Mouse (Mus musculus) midbrain, embryonic 15.5 days (tissue): ENCODE measurements around the gene Frmd4b. TPM values are rescaled to one million over a fixed set of nuclear protein-coding genes. Genes with fewer than 3 reads are reported as not detected.

ENCODE experiments used
- ATAC-seq: fragments of 200-750 bp; cut with Nextera tagmentation; replicated peaks from 2 replicates; pipeline ENCODE4 v1.8.0; 2017; ENCODE audit warnings: moderate TSS enrichment
- H3K27ac ChIP-seq: fragments of 300-500 bp; sonication (generic); 2 replicates; pipeline ENCODE4 v1.5.1; 2015; ENCODE audit warnings: mild to moderate bottlenecking, inconsistent platforms
- H3K27me3 ChIP-seq: fragments of 300-500 bp; sonication (generic); replicated peaks from 2 replicates; pipeline ENCODE4 v1.6.1; 2015; ENCODE audit warnings: inconsistent platforms
- H3K36me3 ChIP-seq: fragments of 300-500 bp; sonication (generic); replicated peaks from 2 replicates; pipeline ENCODE4 v1.6.1; 2015; ENCODE audit warnings: inconsistent platforms
- H3K4me1 ChIP-seq: fragments of 300-500 bp; sonication (generic); 2 replicates; pipeline ENCODE4 v1.6.1; 2015; ENCODE audit warnings: inconsistent platforms
- H3K4me2 ChIP-seq: fragments of 300-500 bp; sonication (generic); 2 replicates; pipeline ENCODE4 v1.6.1; 2015; ENCODE audit warnings: inconsistent platforms, mild to moderate bottlenecking, moderate library complexity
- H3K4me3 ChIP-seq: fragments of 300-500 bp; sonication (generic); 2 replicates; pipeline ENCODE4 v1.5.1; 2015; ENCODE audit warnings: mild to moderate bottlenecking, inconsistent platforms
- H3K9ac ChIP-seq: fragments of 300-500 bp; sonication (generic); 2 replicates; pipeline ENCODE4 v1.6.1; 2015; ENCODE audit warnings: mild to moderate bottlenecking, inconsistent platforms
- H3K9me3 ChIP-seq: fragments of 300-500 bp; sonication (generic); 2 replicates; pipeline ENCODE4 v1.6.1; 2016; ENCODE audit warnings: inconsistent platforms
- WGBS: fragments of 180-500 bp; shearing (Covaris S2); methylation state at CpG from one replicate; pipeline ENCODE4 v1.1.7; 2015; ENCODE audit warnings: mixed read lengths; 5-methylcytosine and 5-hydroxymethylcytosine counted together
- polyA plus RNA-seq: library from polyadenylated mRNA; unstranded; fragments of >200 nt; fragmentation: Nextera tagmentation; extraction: Ambion mirVana; gene quantifications from 2 replicates; pipeline ENCODE4 v1.2.1, GENCODE M21; 2015

Frmd4b gene
- polyA plus RNA-seq, 1 experiment from 2014 or later, result 19.9 TPM

GRCm38 (mm10) chr6:97295416-97295815 is 321.9 kb downstream of the Frmd4b start:
- no peak overlapping the region for H3K4me2 ChIP-seq
- no peaks in the 10 kb centered on the region for H3K9me3 ChIP-seq
- 92% methylated on average over 9 of the region's 9 CpGs for WGBS
- H3K27ac ChIP-seq, result no peak overlapping the region
- no peaks in the 10 kb centered on the region for H3K27me3 ChIP-seq
- H3K36me3 ChIP-seq, result peaks cover 21% of the 10 kb centered on the region; the same call in 1 of the 2 replicates
- no peak overlapping the region for H3K4me3 ChIP-seq
- no peak for ATAC-seq
- no peaks in the 10 kb centered on the region for H3K4me1 ChIP-seq
- H3K9ac ChIP-seq, result no peak overlapping the region

GRCm38 (mm10) chr6:97293667-97294569 is 323.4 kb downstream of the Frmd4b start:
- Histone ChIP-seq H3K27ac (no peak overlapping the region), H3K36me3 (peaks cover 21% of the 10 kb centered on the region; the same call in 1 of the 2 replicates), H3K4me3 (no peak overlapping the region), H3K9me3 (no peaks in the 10 kb centered on the region), H3K9ac (no peak overlapping the region), H3K4me1 (no peaks in the 10 kb centered on the region), H3K27me3 (no peaks in the 10 kb centered on the region), H3K4me2 (no peak overlapping the region)
- 95% methylated on average over 12 of the region's 12 CpGs for WGBS
- ATAC-seq, result no peak

GRCm38 (mm10) chr6:97292894-97293293 is 324.4 kb downstream of the Frmd4b start:
- no peak for ATAC-seq

DNA sequence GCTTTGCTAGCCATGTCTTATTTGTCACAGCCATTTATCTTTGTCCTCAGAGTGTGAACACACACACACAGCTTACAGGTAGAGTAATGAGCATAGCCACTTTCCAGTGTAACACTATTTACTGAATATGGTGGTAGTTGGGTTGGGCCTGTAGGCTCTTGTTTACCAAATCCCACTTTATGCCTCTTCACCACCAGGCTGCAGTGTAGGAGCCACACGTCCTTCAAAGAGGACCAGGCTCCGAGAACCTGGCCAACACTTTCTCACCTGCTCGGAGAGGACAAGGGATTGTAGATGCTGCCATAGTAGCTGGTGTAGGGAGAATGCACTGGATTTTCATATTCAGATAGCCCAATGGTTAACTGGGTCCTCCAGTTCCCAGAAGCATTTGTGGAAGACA is 325.2 kb downstream of the Frmd4b start:
- 95% methylated on average over 3 of the region's 3 CpGs for WGBS
- no peak for ATAC-seq
- H3K27me3 ChIP-seq, result no peaks in the 10 kb centered on the region

More at GRCm38 (mm10) chr6:97292894-97293293, 324.4 kb downstream of the Frmd4b start:
- Histone ChIP-seq H3K9me3 (no peaks in the 10 kb centered on the region), H3K27me3 (no peaks in the 10 kb centered on the region), H3K27ac (no peak overlapping the region), H3K4me2 (no peak overlapping the region), H3K9ac (no peak overlapping the region), H3K4me3 (no peak overlapping the region), H3K36me3 (peaks cover 21% of the 10 kb centered on the region; the same call in 1 of the 2 replicates), H3K4me1 (no peaks in the 10 kb centered on the region)
- WGBS, result 88% methylated on average over 5 of the region's 5 CpGs

GRCm38 (mm10) chr6:97291159-97291908 is 326.0 kb downstream of the Frmd4b start:
- WGBS, result 63% methylated on average over 21 of the region's 21 CpGs
- Histone ChIP-seq H3K4me1 (no peaks in the 10 kb centered on the region), H3K27me3 (no peaks in the 10 kb centered on the region), H3K4me3 (no peak overlapping the region), H3K36me3 (peaks cover 16% of the 10 kb centered on the region; the same call in 1 of the 2 replicates), H3K9ac (no peak overlapping the region), H3K4me2 (no peak overlapping the region), H3K9me3 (no peaks in the 10 kb centered on the region), H3K27ac (no peak overlapping the region)
- no peak for ATAC-seq

More for the DNA sequence above, 325.2 kb downstream of the Frmd4b start:
- Histone ChIP-seq H3K9ac (no peak overlapping the region), H3K9me3 (no peaks in the 10 kb centered on the region), H3K36me3 (peaks cover 21% of the 10 kb centered on the region; the same call in 1 of the 2 replicates), H3K4me1 (no peaks in the 10 kb centered on the region), H3K4me3 (no peak overlapping the region), H3K27ac (no peak overlapping the region), H3K4me2 (no peak overlapping the region)

- Histone ChIP-seq H3K4me1 (no peaks in the 10 kb centered on the region), H3K4me3 (no peak overlapping the region), H3K4me2 (no peak overlapping the region), H3K27ac (no peak overlapping the region), H3K27me3 (no peaks in the 10 kb centered on the region), H3K9ac (no peak overlapping the region), H3K9me3 (no peaks in the 10 kb centered on the region), H3K36me3 (peaks cover 13% of the 10 kb centered on the region; the same call in 1 of the 2 replicates)
- 63% methylated on average over 3 of the region's 3 CpGs for WGBS
- ATAC-seq, result no peak
Observed at GRCm38 (mm10) chr6:97290687-97291086, 326.7 kb downstream of the Frmd4b start.

- 93% methylated on average over 4 of the region's 4 CpGs for WGBS
- Histone ChIP-seq H3K4me3 (no peak overlapping the region), H3K9ac (no peak overlapping the region), H3K9me3 (no peaks in the 10 kb centered on the region), H3K27me3 (no peaks in the 10 kb centered on the region), H3K4me1 (no peaks in the 10 kb centered on the region), H3K4me2 (no peak overlapping the region), H3K27ac (no peak overlapping the region), H3K36me3 (0 out of 2 replicates have a peak, but pooled peaks cover 5% of the 10 kb centered on the region)
- no peak for ATAC-seq
Observed at GRCm38 (mm10) chr6:97289838-97290237, 327.5 kb downstream of the Frmd4b start.

- Histone ChIP-seq H3K27ac (no peak overlapping the region), H3K9me3 (no peaks in the 10 kb centered on the region), H3K36me3 (0 out of 2 replicates have a peak, but pooled peaks cover under 1% of the 10 kb centered on the region), H3K9ac (no peak overlapping the region), H3K4me3 (no peak overlapping the region), H3K4me1 (no peaks in the 10 kb centered on the region), H3K4me2 (no peak overlapping the region), H3K27me3 (no peaks in the 10 kb centered on the region)
- 79% methylated on average over 10 of the region's 10 CpGs for WGBS
- no peak for ATAC-seq
Observed at GRCm38 (mm10) chr6:97289316-97289820, 328.0 kb downstream of the Frmd4b start.

DNA sequence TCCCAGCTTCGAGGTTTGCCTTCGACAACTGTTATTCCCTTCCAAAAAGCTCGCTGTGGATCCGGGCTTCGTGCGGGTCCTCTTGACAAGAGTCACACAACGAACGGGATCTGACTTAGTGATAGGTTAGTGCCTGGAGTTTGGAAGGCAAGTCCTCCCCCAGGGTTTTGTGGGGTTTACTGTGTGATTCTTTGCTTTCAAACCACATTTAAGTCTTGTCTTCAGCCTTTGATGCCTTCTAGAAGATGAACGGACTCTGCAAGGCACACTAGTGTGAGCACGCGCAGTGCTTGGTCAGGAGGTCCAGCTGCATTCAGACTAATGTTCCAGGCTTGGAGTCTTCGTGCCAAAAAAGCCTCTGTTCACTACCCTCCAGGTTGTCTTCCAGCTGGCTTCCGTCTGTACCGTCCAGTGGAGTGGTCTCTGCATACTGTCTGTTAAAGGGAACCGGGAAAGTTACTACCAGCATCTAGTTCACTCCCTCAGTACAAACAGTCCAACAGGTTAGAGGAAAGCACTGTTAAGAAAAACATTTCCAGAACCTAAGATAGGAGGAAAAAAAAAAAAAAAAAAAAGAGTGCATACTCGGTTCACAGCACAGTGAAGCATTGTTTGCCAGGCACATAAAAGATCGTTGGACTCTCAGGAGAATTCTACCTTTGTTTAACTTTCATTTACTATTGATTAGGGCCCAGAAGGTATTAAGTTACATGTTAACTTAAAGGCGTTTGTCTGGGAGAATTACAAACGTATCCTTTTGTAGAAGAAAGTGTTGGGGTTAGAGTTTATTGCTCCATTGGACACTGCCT is 329.1 kb downstream of the Frmd4b start:
- H3K4me1 ChIP-seq, result no peaks in the 10 kb centered on the region
- H3K27me3 ChIP-seq, result no peaks in the 10 kb centered on the region
- no peak overlapping the region for H3K4me2 ChIP-seq
- no peak overlapping the region for H3K27ac ChIP-seq
- H3K9ac ChIP-seq, result no peak overlapping the region
- H3K36me3 ChIP-seq, result no peaks in the 10 kb centered on the region
- WGBS, result 86% methylated on average over 19 of the region's 19 CpGs
- no peak overlapping the region for H3K4me3 ChIP-seq
- no peak for ATAC-seq
- H3K9me3 ChIP-seq, result no peaks in the 10 kb centered on the region

DNA sequence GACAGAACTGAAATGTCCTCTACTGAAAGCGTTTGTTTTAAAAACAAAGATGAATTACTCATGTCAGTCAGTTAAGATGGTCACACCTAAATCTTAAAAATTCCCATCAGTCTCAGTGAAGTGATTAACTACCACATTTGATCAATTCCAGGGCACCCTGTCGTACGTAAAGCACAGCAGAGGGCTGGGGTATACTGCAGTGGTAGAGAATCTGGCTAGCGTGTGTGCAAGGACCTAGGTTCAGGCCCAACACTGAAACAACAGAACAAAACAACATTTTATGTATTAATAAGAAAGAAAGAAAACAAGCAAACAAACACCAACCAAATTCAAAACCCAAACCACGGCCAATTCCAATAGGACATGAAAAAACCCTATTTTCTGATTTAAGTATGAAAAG is 331.0 kb downstream of the Frmd4b start:
- Histone ChIP-seq H3K9me3 (no peaks in the 10 kb centered on the region), H3K27me3 (no peaks in the 10 kb centered on the region), H3K9ac (no peak overlapping the region), H3K27ac (no peak overlapping the region), H3K4me3 (no peak overlapping the region), H3K4me2 (no peak overlapping the region), H3K4me1 (no peaks in the 10 kb centered on the region), H3K36me3 (no peaks in the 10 kb centered on the region)
- no peak for ATAC-seq
- WGBS, result 97% methylated on average over 5 of the region's 5 CpGs

DNA sequence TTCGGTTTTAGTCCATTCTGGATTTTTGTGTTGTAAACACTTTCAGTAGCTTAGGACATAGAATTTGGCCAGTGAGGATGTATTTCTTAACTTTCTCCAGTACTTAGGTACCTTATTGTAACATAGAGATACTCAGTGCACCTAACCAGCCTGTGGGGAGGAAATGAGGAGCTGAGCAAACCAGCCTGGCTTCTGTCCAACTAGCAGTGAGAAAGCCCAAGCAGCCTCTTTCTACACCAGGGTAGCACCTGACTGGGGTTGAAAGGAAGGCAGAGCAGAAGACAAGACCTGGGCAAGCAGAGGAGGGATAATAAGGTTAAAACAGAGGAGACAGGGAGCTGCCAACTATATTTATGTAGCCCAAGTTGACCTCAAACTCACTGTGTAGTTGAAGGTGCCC is 333.7 kb downstream of the Frmd4b start:
- no peaks in the 10 kb centered on the region for H3K27me3 ChIP-seq
- no peaks in the 10 kb centered on the region for H3K4me1 ChIP-seq
- H3K4me2 ChIP-seq, result no peak overlapping the region
- no peak overlapping the region for H3K9ac ChIP-seq
- H3K27ac ChIP-seq, result no peak overlapping the region
- H3K9me3 ChIP-seq, result no peaks in the 10 kb centered on the region
- 95% methylated on average over 1 of the region's 1 CpGs for WGBS
- H3K36me3 ChIP-seq, result no peaks in the 10 kb centered on the region
- no peak for ATAC-seq
- H3K4me3 ChIP-seq, result no peak overlapping the region
